Mouse (Mus musculus) hindbrain, embryonic 10.5 days (tissue): ENCODE measurements around the gene Nsf. TPM values are rescaled to one million over a fixed set of nuclear protein-coding genes. Genes with fewer than 3 reads are reported as not detected.

Experiments used
- DNase-seq: peaks from one replicate; pipeline ENCODE4 v3.0.0-alpha.2; 2017; ENCODE audit warnings: low spot score
- H3K27ac ChIP-seq: fragments of 300-500 bp; sonication (generic); 2 replicates; pipeline ENCODE4 v1.5.1; 2016; ENCODE audit warnings: mild to moderate bottlenecking, moderate library complexity
- H3K27me3 ChIP-seq: fragments of 300-500 bp; sonication (generic); 2 replicates; pipeline ENCODE4 v1.6.1; 2016; ENCODE audit warnings: mild to moderate bottlenecking; ENCODE audit not compliant: poor library complexity, insufficient read depth, severe bottlenecking
- H3K36me3 ChIP-seq: fragments of 300-500 bp; sonication (generic); 2 replicates; pipeline ENCODE4 v1.6.1; 2016; ENCODE audit warnings: mild to moderate bottlenecking, moderate library complexity
- H3K4me1 ChIP-seq: fragments of 300-500 bp; sonication (generic); replicated peaks from 2 replicates; pipeline ENCODE4 v1.6.1; 2016; ENCODE audit warnings: mild to moderate bottlenecking
- H3K4me3 ChIP-seq: fragments of 300-500 bp; sonication (generic); 2 replicates; pipeline ENCODE4 v1.5.1; 2016; ENCODE audit warnings: mild to moderate bottlenecking, moderate library complexity
- H3K9me3 ChIP-seq: fragments of 300-500 bp; sonication (generic); 2 replicates; pipeline ENCODE4 v1.6.1; 2016; ENCODE audit warnings: mild to moderate bottlenecking, moderate library complexity
- WGBS: fragments of 180-500 bp; shearing (Covaris S2); methylation state at CpG from one replicate; pipeline ENCODE4 v1.1.7; 2016; 5-methylcytosine and 5-hydroxymethylcytosine counted together
- polyA plus RNA-seq: library from polyadenylated mRNA; unstranded; fragments of >200 nt; fragmentation: Nextera tagmentation; extraction: Ambion mirVana; gene quantifications from 2 replicates; pipeline ENCODE4 v1.2.1, GENCODE M21; 2016

Nsf gene
- polyA plus RNA-seq, 1 experiment from 2014 or later: 53.1 TPM

DNA sequence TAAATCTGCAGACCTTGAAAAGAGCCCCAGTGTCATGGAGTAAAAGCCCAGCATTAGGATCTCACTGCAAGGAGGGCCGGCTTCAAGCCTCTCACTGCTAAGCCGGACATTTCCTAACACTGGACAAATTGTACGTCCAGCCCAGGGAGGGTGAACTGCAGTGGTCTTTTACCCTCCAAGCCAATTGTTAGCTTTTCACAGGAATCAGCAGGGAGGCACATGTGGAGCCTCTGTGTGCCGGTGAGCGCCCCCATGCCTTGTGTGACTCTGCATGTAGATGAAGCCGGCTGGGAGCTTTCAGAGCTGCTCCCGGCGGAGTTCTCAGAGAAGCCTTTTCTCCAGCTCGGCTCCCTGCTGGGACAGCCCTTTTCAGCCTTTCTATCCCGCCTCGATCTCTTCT, 113.0 kb downstream of the Nsf start:
- 1% methylated on average over 11 of the region's 11 CpGs for WGBS
- H3K9me3 ChIP-seq: no peaks in the 10 kb centered on the region
- peaks cover 27% of the 10 kb centered on the region for H3K4me1 ChIP-seq
- peak overlapping the region; percentile 33 for H3K4me3 ChIP-seq
- DNase-seq: peak; percentile 79
- 0 out of 2 replicates have a peak, but pooled peaks cover 4% of the 10 kb centered on the region for H3K27me3 ChIP-seq
- H3K36me3 ChIP-seq: peaks cover 28% of the 10 kb centered on the region
- peak overlapping the region; percentile 89 for H3K27ac ChIP-seq

DNA sequence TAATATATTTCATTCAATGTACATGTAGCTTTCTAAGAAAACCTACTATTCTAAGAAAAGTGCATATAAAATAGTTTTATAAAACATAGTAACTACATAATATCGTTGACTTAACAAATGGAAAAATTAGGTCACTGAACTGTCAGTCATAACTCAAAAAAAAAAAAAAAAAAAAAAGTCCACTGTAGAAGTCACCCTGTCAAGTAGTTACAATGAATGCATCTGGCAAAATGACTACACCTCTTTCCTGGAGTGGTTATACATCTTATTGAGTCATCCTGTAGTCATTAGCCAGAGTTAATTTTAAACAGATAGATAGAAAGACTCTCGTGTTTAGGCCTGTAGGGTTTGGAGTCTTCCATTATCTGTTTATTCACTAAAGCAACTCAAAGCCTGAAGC, 114.9 kb downstream of the Nsf start:
- Histone ChIP-seq H3K9me3 (no peaks in the 10 kb centered on the region), H3K4me3 (no peak overlapping the region), H3K4me1 (peaks cover 27% of the 10 kb centered on the region), H3K27ac (no peak overlapping the region), H3K27me3 (0 out of 2 replicates have a peak, but pooled peaks cover 4% of the 10 kb centered on the region), H3K36me3 (peaks cover 22% of the 10 kb centered on the region)
- 84% methylated on average over 2 of the region's 2 CpGs for WGBS
- DNase-seq: no peak

DNA sequence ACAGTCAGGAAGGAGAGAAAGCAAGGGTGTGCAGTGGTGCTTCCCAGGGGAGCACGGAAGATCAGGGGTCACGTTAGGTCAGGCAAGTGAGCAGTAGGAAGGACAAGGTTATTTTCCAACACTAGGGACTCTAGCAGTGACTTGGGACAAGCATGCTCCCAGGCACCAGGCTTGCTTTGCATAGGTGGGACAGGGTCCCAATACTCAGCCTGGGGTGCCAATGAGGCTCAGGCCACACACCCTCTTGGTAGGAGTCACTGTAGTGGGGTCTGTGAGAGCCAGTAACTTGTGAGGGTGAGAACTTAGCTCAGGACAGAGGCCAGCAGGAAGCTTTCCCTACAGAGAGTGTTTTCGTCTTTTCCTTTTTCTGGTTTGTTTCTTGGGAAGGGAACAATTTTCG, 121.5 kb downstream of the Nsf start:
- Histone ChIP-seq H3K4me1 (peaks cover 26% of the 10 kb centered on the region), H3K27me3 (no peaks in the 10 kb centered on the region), H3K4me3 (no peak overlapping the region), H3K27ac (0 out of 2 replicates have a peak overlapping the region, but pooled peaks have one; percentile 35), H3K36me3 (peaks cover 16% of the 10 kb centered on the region), H3K9me3 (no peaks in the 10 kb centered on the region)
- DNase-seq: no peak
- 83% methylated on average over 4 of the region's 4 CpGs for WGBS

DNA sequence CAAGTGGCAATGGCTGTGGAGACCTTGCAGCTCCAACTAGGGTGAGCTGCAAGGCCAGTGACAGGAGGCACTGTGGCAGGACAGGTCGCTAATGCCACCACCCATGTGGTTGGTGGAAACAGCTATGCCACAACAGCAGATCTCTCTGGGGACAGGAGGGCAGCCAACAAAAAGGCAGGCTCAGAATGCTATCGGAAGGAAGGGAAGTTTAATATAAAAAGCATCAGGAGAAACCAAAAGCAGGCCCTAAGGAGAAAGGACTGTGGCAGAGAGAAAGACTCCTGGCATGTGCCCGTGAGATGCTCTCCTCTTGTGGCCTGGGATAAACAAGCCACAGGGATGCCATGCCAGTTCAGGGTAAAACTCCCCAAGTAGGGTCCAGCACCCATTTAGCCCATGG, 122.1 kb downstream of the Nsf start:
- WGBS: 83% methylated on average over 3 of the region's 3 CpGs
- no peaks in the 10 kb centered on the region for H3K27me3 ChIP-seq
- DNase-seq: no peak
- peak overlapping the region; percentile 16; the same call in 1 of the 2 replicates for H3K27ac ChIP-seq
- peaks cover 22% of the 10 kb centered on the region for H3K36me3 ChIP-seq
- no peak overlapping the region for H3K4me3 ChIP-seq
- peaks cover 26% of the 10 kb centered on the region for H3K4me1 ChIP-seq
- no peaks in the 10 kb centered on the region for H3K9me3 ChIP-seq

DNA sequence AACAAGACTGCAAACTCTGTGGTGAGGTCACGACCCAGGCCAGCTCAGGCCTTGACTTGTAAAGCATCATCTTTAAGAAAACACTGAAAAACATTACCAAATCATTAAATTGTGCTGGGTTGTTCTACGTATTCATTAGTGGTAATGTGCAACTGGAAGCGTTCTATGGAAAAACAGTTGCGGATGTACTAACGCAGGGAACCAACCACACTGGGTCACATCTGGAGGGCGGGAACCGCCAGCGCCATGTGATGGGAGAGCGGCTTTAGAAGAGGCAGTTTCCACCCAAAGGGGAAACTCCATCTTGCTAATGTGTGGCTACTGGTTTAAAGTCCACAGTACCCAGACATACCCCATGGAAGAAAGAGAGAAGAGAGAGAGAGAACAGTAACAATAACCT, 123.4 kb downstream of the Nsf start:
- peaks cover 24% of the 10 kb centered on the region for H3K36me3 ChIP-seq
- no peaks in the 10 kb centered on the region for H3K27me3 ChIP-seq
- no peak for DNase-seq
- 94% methylated on average over 9 of the region's 9 CpGs for WGBS
- peak overlapping the region; percentile 17; the same call in 1 of the 2 replicates for H3K27ac ChIP-seq
- no peaks in the 10 kb centered on the region for H3K9me3 ChIP-seq
- no peak overlapping the region for H3K4me3 ChIP-seq
- peaks cover 26% of the 10 kb centered on the region for H3K4me1 ChIP-seq

DNA sequence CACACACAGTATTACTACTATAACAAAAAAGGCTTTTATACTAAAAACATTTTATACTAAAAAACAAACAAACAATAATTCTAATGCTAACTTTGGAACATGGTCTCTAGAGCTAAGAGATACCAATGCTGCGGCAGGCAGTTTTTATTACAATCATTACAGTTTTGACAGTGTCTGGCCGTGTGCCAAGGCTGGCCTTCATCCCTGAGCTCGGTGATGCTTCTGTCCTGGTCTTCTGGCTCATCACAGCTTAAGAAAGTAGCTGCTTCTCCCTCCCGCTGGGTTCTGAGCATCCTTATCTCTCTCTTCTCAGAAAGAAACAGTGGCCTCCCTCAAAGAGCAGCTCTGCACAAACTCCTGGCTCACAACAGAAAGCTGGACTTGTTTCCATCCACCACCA, 123.9 kb downstream of the Nsf start:
- DNase-seq: no peak
- WGBS: 84% methylated on average over 4 of the region's 4 CpGs

DNA sequence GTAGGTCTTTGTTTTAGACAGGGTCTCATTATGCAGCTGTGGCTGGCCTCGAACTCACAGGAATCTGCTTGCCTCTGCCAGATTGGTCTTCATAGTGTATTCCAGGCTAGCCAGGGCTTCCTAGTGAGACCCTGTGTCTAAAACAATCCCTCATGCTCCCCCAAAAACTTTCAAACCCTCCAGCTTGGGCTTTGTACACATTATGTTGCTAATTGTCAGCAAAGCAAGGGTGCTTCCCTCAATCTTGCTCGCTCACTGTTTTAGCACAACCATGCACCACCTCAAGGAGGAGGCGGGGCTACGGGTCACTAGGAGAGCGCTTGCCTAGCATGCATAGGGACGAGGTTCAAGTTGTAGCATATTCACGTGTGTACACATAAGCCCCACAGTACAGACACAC, 125.0 kb downstream of the Nsf start:
- Histone ChIP-seq H3K36me3 (peaks cover 38% of the 10 kb centered on the region), H3K27ac (no peak overlapping the region), H3K27me3 (no peaks in the 10 kb centered on the region), H3K4me1 (peaks cover 26% of the 10 kb centered on the region), H3K4me3 (no peak overlapping the region), H3K9me3 (no peaks in the 10 kb centered on the region)
- WGBS: 88% methylated on average over 7 of the region's 7 CpGs
- DNase-seq: no peak

More for the DNA sequence above, 123.9 kb downstream of the Nsf start:
- peaks cover 26% of the 10 kb centered on the region for H3K4me1 ChIP-seq
- H3K27me3 ChIP-seq: no peaks in the 10 kb centered on the region
- H3K4me3 ChIP-seq: no peak overlapping the region
- H3K9me3 ChIP-seq: no peaks in the 10 kb centered on the region
- no peak overlapping the region for H3K27ac ChIP-seq
- peaks cover 28% of the 10 kb centered on the region for H3K36me3 ChIP-seq

DNA sequence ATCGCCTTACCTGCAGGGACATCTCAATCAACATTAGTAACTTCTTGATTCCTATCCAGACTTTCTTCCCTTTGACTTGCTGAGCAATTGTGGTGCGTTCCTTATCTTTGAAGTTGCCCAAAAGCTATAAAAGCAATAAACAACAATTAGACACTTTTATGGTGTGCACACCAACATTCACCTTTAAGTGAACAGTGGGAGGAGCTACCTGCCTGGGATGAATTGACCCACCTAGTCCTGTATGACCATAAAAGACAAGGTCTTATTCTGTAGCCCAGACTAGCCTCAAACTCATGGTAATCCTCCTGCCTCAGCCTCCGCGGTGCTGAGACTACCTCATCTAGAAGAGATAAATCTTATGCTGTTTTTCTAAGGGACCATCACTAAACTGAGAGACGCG, 126.7 kb downstream of the Nsf start:
- no peak for DNase-seq
- H3K27me3 ChIP-seq: no peaks in the 10 kb centered on the region
- H3K36me3 ChIP-seq: peaks cover 54% of the 10 kb centered on the region
- no peaks in the 10 kb centered on the region for H3K9me3 ChIP-seq
- no peak overlapping the region for H3K27ac ChIP-seq
- peaks cover 18% of the 10 kb centered on the region for H3K4me1 ChIP-seq
- whole genome bisulfite sequencing: 94% methylated on average over 6 of the region's 6 CpGs
- no peak overlapping the region for H3K4me3 ChIP-seq

DNA sequence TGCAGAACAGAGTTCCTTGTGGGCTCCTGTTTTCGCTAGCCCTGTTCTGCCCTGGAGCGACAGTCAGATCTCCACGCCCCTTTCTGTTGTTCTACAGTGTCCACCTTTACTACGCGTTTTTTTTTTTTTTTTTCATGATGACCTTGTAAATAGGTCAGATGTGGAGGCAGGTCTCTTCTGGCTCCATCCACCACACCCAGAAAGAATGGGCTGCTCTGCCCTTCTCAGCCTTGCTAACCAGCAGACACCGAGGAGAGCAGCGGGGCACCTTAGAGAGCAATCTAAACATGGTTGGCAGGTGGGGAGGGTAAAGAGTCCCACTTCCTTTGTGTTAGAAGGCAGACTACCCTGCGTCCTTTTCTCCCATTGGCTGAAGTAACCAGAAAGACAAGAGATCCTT, 137.1 kb downstream of the Nsf start:
- H3K9me3 ChIP-seq: no peaks in the 10 kb centered on the region

DNA sequence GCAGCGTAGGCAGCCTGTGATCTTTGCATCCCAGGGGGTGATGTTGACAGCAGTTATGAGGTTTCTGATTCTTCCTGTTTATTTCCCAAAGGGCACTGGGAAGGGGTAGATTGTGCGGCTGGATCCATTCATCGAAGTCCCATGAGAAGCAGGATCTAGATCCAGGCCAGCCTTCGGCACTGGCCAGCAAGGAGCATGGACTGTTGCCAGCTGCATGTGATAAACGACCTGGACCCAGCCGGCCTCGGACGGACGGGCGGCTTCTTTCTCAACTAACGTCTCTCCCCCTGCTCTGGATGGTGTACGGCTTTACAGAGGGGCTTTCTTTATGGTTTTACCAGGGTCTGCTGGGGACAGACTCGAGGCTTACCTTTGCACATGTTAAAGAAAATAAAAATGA, 137.9 kb downstream of the Nsf start:
- H3K4me1 ChIP-seq: peaks cover 19% of the 10 kb centered on the region
- WGBS: 73% methylated on average over 13 of the region's 13 CpGs
- H3K36me3 ChIP-seq: peaks cover 72% of the 10 kb centered on the region
- H3K27me3 ChIP-seq: peaks cover 36% of the 10 kb centered on the region
- no peak for DNase-seq
- H3K27ac ChIP-seq: 0 out of 2 replicates have a peak overlapping the region, but pooled peaks have one; percentile 25
- no peaks in the 10 kb centered on the region for H3K9me3 ChIP-seq
- H3K4me3 ChIP-seq: no peak overlapping the region

More for the DNA sequence above, 137.1 kb downstream of the Nsf start:
- no peak overlapping the region for H3K27ac ChIP-seq
- H3K36me3 ChIP-seq: peaks cover 77% of the 10 kb centered on the region
- WGBS: 85% methylated on average over 8 of the region's 8 CpGs
- H3K27me3 ChIP-seq: peaks cover 29% of the 10 kb centered on the region
- DNase-seq: no peak
- H3K4me3 ChIP-seq: no peak overlapping the region
- H3K4me1 ChIP-seq: peaks cover 15% of the 10 kb centered on the region

DNA sequence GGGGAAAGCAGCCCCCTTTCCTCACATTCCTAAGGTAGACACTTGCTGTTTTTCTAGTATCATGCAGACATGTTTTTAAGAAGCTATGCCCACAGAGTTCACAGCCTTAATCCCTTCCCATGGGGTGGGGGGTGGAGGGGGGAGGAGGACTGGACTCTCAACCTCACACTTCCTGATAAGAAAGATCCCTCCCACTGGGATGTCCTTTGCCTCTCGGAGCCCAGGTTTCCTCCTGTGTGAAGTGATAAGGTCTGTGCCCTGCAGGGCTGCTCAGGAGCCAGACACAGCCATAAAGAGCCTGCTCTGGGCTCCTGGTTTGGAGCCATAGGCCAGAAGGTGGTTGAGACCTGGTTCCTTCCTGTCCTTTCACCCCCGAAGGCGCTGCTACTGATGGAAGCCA, 139.0 kb downstream of the Nsf start:
- Histone ChIP-seq H3K9me3 (no peaks in the 10 kb centered on the region), H3K27me3 (peaks cover 48% of the 10 kb centered on the region), H3K27ac (no peak overlapping the region), H3K4me1 (peaks cover 30% of the 10 kb centered on the region), H3K36me3 (peaks cover 66% of the 10 kb centered on the region), H3K4me3 (no peak overlapping the region)
- DNase-seq: no peak
- 43% methylated on average over 3 of the region's 3 CpGs for WGBS

DNA sequence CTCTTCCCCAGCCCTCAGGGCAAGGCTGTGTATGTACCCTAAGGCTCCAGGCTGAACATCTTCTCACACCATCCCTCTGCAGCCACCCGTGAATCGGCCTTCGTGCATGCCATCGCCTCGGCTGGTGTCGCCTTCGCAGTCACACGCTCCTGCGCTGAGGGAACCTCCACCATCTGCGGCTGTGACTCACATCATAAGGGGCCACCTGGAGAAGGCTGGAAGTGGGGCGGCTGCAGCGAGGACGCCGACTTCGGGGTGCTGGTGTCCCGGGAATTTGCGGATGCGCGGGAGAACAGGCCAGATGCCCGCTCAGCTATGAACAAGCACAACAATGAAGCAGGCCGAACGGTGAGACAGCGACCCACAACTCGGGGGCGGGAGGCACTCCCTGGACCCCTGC, 142.6 kb downstream of the Nsf start:
- H3K27me3 ChIP-seq: peaks cover 83% of the 10 kb centered on the region
- peaks cover 35% of the 10 kb centered on the region for H3K36me3 ChIP-seq
- peak overlapping the region; percentile 92 for H3K27ac ChIP-seq
- no peak for DNase-seq
- H3K9me3 ChIP-seq: no peaks in the 10 kb centered on the region
- H3K4me1 ChIP-seq: peaks cover 65% of the 10 kb centered on the region
- no peak overlapping the region for H3K4me3 ChIP-seq
- 49% methylated on average over 25 of the region's 25 CpGs for WGBS

DNA sequence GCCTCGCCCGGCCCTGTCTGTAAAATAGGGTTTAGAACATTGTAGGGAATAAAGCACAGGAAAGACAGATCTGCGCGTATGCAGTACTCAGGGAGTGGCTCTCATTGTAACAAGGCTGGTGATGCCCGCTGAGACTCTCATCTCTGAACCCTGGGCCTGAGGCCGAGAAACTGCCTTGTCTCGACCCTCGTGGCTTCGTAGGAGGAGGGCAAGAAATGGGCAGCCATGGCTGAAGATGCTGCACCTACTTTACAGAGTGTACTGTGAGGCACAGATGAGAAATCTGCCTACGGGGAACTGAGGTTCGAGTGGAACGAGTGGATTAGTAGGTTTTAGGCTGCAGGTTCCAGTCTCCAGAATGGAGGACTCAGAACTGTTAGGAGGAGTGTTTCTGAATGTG, 143.2 kb downstream of the Nsf start:
- WGBS: 12% methylated on average over 12 of the region's 12 CpGs
- peak overlapping the region; percentile 66 for H3K4me3 ChIP-seq
- H3K36me3 ChIP-seq: peaks cover 29% of the 10 kb centered on the region
- H3K9me3 ChIP-seq: peaks cover 1% of the 10 kb centered on the region; the same call in 1 of the 2 replicates
- no peak for DNase-seq
- peaks cover 62% of the 10 kb centered on the region for H3K4me1 ChIP-seq
- H3K27ac ChIP-seq: peak overlapping the region; percentile 92
- H3K27me3 ChIP-seq: peaks cover 88% of the 10 kb centered on the region
